Mouse (Mus musculus): Measurements from ENCODE around the gene Mrpl2. TPM values are rescaled to one million over a fixed set of nuclear protein-coding genes. Genes with fewer than 3 reads are reported as not detected.

The Mrpl2 gene
- polyA plus RNA-seq (2017; shearing (Covaris generic)): 31.6 TPM

GRCm38 (mm10) chr17:46645561-46646321 is at the start of gene Mrpl2, which contains the start of gene Klc4:
Gene Mrpl2 (plus strand): TSS chr17:46646229.
Gene Klc4 (minus strand): TSS chr17:46646022.

GRCm38 (mm10) chr17:46628791-46629684 is 17.0 kb upstream of the Mrpl2 start, which contains the start of gene Ptk7:
Gene Ptk7 (minus strand): TSS chr17:46629504.

GRCm38 (mm10) chr17:46650232-46651031 is 4.4 kb downstream of the Mrpl2 start, which contains the start of gene Cul7:
Gene Cul7 (plus strand): TSS chr17:46650337.

GRCm38 (mm10) chr17:46673850-46674529 is 28.0 kb downstream of the Mrpl2 start, which contains the start of gene Rrp36:
Gene Rrp36 (minus strand): TSS chr17:46674352.

GRCm38 (mm10) chr17:46678416-46678815 is 32.4 kb downstream of the Mrpl2 start, which contains the start of gene Mea1:
Gene Mea1 (plus strand): TSS chr17:46678793.

GRCm38 (mm10) chr17:46680760-46681373 is 34.8 kb downstream of the Mrpl2 start, which contains the start of gene Klhdc3:
Gene Klhdc3 (minus strand): TSS chr17:46680914.

Other genes with a start within 250 kb of the Mrpl2 start
- gene Crip3, start 217.3 kb upstream of the Mrpl2 start, polyA plus RNA-seq (2017; shearing (Covaris generic)): not detected
- not detected for gene Slc22a7, start 207.8 kb upstream of the Mrpl2 start, polyA plus RNA-seq (2017; shearing (Covaris generic))
- 0.40 TPM for gene Ttbk1, start 158.6 kb upstream of the Mrpl2 start, polyA plus RNA-seq (2017; shearing (Covaris generic))
- gene Dnph1, start 149.5 kb upstream of the Mrpl2 start, polyA plus RNA-seq (2017; shearing (Covaris generic)): not detected
- gene Cul9, start 99.8 kb upstream of the Mrpl2 start, polyA plus RNA-seq (2017; shearing (Covaris generic)): 6.6 TPM
- gene Srf, start 90.1 kb upstream of the Mrpl2 start, polyA plus RNA-seq (2017; shearing (Covaris generic)): 33.2 TPM
- gene Ptk7, start 16.7 kb upstream of the Mrpl2 start, polyA plus RNA-seq (2017; shearing (Covaris generic)): not detected
- 15.9 TPM for gene Klc4, start 207 bp upstream of the Mrpl2 start, polyA plus RNA-seq (2017; shearing (Covaris generic))
- gene Cul7, start 4.1 kb downstream of the Mrpl2 start, polyA plus RNA-seq (2017; shearing (Covaris generic)): 2.1 TPM
- 31.0 TPM for gene Rrp36, start 28.1 kb downstream of the Mrpl2 start, polyA plus RNA-seq (2017; shearing (Covaris generic))
- 74.9 TPM for gene Mea1, start 32.6 kb downstream of the Mrpl2 start, polyA plus RNA-seq (2017; shearing (Covaris generic))
- 80.9 TPM for gene Klhdc3, start 34.7 kb downstream of the Mrpl2 start, polyA plus RNA-seq (2017; shearing (Covaris generic))
- 49.1 TPM for gene Ppp2r5d, start 58.9 kb downstream of the Mrpl2 start, polyA plus RNA-seq (2017; shearing (Covaris generic))
- gene Pex6, start 65.2 kb downstream of the Mrpl2 start, polyA plus RNA-seq (2017; shearing (Covaris generic)): 27.7 TPM
- not detected for gene Gnmt, start 82.9 kb downstream of the Mrpl2 start, polyA plus RNA-seq (2017; shearing (Covaris generic))
- gene Cnpy3, start 106.0 kb downstream of the Mrpl2 start, polyA plus RNA-seq (2017; shearing (Covaris generic)): 48.9 TPM
- gene Ptcra, start 117.5 kb downstream of the Mrpl2 start, polyA plus RNA-seq (2017; shearing (Covaris generic)): not detected
- gene 2310039H08Rik, start 126.4 kb downstream of the Mrpl2 start, polyA plus RNA-seq (2017; shearing (Covaris generic)): 19.9 TPM
- 68.0 TPM for gene Rpl7l1, start 136.4 kb downstream of the Mrpl2 start, polyA plus RNA-seq (2017; shearing (Covaris generic))
- gene Bicral, start 212.3 kb downstream of the Mrpl2 start, polyA plus RNA-seq (2017; shearing (Covaris generic)): 23.4 TPM
- gene Tbcc, start 244.5 kb downstream of the Mrpl2 start, polyA plus RNA-seq (2017; shearing (Covaris generic)): 21.7 TPM